Mouse (Mus musculus) ZHBTc4 (cell line): ENCODE measurements at regions not wholly inside any gene's neighbourhood (a gene's known extent, or its start where the extent isn't known, plus 50 kb on each side); places are given as distances from the start of the nearest gene placed in this dataset.
A peak's percentile ranks its signal among the peaks of the same experiment; 100 is the strongest.

Source experiments
- DNase-seq: peaks from one replicate; pipeline ENCODE4 v3.0.0-alpha.2; 2011; ENCODE audit warnings: low read depth, low spot score

DNA sequence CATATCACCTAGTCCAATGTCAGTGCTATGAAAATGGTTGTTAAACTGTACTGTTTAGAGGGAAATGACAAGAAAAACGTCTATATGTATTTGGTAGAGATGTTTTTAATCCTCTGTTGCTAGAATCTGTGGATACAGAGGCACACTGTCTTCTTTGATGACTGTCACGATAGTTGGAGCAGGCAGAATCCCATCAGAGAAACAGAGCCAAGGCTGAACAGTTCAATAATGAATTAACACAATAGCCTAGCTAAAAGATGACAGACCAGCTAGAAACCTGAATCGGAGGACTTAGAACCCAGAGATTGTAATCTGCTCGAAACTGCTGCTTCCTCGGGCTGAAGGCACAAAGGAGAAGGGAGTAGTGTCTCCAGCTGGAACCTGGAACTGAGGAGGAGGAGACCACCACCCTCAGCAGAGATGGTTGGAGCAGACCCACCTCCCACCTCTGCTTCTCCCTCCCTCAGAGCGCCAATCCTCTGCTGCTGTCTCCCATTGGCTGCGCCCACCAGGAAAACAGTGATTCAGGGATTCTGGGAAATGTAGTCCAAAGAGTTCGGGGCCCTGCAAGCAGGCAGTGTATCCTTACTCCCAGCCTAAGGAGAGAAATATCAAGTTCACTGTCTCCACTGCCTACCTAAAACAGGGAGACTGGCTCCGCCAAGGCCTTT is 98.2 kb upstream of the Mgme1 start:
- DNase-seq, result peak; percentile 57

DNA sequence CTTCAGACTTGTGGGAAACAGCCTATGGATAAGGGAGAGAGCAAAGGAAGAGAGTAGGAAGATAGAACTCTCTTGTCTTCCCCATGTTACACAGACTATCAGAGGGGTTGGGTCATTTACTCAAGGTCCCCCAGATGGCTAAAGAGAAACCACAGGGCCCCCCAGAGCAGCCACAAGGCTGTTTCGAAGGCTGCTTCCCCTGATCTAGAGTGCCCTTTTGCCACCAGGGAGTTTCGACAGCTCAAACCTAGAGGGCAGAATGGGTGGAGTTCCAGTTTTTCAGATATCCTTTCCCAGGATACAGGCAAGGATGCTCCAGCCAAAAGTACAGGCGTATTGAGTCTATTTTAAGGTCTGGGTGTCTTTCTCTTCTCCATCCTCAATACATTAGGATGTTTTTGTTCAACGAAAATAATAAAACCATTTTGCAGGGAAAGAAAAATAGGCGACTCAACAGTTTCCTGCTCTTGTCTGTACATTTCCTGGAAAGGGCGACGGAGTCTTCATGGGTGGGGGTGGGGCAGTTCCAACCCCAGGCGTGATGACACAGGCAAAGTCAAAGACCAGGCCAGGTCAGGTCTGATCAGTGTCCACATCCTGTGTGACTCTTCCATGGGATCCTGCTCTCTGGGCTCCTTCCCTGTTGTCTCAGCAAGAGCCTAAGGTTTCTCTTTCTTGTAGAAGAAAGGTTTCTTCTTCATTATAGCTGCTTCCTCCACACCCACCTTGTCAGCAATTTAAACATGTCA is 96.9 kb upstream of the Mgme1 start:
- no peak for DNase-seq

DNA sequence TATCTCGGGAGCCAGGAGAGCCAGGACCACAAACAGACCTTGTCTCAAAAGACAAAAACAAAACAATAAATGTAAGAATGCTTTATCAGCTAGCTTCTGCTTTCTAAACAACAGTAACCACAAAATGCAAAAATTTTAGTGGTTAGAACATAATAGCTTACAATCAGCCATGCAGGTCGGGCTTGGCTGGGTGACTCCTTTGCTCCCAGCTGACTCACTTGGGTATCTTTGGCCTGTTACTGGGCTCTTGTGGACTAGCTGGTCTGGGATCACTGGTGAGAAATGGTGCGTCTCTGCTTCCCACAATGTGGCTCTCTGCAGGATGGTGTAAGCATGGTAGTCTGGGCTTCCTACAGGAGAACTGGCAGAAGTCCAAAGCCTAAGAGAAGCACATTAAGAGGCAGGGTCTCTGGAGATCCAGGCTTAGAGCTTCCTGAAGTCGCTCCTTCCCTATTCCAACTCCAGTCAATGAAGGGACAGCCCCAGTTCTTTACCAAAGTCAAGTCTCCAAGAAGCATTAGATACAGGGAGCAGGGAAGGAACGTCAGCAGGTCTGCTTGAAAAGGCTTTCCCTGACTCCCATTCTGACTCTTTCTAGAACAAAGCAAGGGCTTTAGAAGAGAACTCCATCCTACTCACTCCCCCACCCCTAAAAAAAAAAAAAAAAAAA is 96.0 kb upstream of the Mgme1 start:
- DNase-seq, result no peak

DNA sequence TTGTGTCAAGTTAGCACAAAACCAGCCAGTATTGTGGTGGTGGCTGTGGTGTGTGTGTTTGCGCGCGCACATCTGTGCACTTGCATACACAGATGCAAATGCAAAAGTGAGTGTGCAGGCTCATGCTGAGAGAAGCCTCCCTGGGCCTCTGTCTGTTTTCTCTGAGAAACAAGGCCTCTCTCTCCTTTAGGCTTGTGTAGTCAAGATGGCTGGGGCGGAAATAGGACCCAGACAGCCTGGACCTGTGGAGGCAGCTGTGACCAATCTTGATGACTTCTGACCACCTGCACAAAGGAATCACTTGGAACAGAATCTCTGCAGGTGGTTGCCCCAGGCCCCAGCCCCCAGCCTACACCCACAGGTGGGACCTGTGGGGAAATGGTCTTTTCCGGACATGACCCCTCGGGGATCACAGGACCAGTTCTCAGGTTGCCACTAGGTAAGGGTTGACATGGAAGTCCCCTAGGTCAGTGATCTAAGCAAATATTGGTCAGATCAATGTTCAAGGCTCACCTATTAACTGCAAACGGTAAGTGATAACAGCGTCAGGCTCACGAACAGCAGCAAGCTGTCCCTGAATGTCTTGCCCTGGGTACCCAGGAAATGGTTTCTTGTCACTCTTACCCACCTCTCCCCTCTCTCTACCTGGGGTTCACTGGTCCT is 93.8 kb upstream of the Mgme1 start:
- DNase-seq, result no peak

DNA sequence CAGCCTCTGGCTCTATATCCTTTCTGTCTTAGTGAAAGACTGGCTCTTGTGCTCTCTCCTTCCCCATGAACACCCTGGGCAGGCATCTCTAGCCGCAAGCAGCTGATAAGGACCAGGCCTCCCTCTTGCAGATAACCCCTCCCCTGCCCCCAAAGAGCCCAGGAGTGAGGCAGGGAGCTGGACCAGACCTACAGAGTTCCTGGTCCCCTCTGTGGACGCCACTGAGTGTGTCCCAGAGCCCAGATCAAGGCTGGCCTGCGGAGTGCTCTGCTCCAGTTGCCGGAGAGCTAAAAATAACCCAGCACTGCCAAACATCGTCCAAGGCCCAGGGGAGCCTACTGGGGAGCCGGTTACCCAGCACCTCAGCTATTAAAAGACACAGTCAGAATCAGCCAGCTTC is 93.2 kb upstream of the Mgme1 start:
- DNase-seq, result no peak

DNA sequence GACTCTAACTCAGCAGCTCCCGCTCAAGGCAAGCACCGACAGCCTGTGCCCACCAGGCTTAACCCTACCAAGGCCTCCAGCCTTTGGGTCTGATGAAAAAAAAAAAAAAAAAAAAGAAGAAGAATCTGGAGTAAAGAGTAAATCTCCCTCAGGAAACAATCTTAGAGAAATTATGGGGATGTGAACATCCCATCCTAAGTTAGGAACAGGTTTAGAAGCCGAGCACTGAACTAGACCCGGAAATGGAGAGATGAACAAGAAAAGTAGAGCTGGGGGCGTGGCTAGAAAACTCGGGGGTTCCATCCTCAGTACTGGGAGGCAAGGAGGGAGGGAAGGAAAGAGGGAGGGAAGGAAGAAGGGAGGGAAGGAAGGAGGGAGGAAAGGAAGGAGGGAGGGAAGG is 92.5 kb upstream of the Mgme1 start:
- DNase-seq, result no peak

DNA sequence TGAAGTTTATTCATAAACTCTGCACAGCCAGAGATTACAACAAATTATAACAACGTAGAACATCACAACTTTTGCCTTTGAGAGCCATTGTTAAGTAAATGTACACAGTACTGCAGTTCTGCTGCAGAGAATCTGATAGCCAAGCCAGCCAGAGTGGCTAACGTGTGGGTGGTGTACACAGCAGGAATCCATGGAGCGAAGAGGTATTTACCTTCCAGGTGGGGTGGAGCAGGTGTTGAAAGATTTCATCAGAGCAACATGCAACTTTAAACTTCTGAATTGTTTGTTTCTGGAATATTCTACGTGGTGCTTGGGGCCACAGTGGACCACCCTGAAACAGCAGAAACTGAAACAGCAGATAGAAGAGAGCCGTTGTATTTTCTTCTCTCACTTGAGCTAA is 88.4 kb upstream of the Mgme1 start:
- no peak for DNase-seq

DNA sequence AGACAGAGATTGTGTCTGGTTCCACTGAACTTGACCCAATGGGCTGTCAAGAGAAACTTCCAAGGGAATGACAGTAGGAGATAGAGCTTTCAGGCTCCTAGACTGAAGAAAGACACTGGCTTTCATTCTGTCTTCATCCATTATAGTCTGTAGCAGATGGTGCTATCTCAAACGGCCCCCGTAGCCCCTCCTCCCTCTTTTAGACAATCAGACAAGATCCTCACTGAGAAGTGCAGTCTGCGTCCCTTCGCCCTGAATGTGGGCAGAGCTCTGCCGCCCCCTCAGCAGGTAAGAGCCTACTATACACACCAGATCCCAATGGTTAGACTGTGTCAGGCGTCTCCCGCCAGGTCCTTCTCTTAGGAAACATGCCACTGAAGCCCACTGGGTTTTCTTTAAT is 87.9 kb upstream of the Mgme1 start:
- no peak for DNase-seq

DNA sequence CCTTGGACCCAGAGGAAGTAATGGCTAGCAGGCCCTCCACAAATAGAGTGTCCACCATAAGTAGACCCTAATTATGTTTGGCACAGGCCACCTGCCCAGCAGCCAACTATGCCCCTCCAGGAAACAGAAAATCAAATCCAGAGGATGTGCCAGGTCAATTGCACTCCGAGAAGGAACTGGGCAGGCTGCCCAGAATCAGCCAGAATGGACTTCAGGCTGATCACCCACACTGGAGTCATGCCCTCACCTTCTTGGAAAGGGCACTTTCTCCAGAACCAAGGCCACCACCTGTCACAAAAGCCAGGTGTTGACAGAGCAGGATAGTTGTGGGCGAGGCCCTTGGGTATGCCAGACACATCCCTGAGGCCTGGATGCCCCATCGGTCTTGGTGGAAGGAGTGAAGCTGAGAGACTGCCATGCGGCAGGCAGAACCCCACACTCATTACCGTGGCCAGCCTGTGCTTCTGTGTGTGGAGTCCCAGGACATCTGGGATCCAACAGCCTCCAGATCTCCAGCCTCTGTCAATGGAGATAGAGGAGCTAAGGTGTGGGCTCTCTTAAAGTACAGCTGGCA is 87.0 kb upstream of the Mgme1 start:
- DNase-seq, result no peak

DNA sequence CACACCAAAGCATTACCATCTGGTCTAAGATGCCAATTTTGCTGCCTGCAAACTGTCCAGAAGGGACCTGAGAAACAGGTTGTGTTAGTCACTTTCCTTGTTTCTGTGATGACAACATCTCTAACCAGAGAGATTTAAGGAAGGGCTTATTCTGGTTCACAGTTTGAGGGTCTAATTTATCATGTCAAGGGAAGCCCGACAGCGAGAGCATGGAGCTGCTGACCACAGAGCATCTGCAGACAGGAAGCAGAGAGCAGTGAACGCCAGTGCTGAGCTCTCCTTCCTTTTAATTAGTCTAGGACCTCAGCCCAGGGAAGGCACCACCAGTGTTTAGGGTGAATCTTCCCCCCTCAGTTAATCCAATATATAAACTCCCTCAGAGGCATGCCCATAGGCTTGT is 85.3 kb upstream of the Mgme1 start:
- DNase-seq, result no peak

DNA sequence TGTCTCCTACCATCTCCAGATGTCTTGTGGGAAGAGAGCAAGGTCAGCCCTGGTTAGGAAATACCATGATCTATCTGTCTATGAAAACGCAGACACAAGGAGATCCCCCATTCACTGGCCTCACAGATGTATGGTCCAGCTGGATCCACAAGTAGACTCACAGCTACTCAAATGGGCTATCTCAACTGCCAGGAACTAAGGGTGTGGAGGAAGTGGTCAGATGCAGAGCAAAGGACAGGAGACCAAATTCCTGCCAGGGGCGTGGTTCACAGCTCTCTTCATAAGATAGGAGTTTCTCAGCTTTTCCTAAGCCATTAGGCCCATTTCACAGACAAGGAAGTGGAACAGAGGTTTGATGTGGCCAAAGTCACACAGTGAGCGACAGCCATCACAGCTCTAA is 84.0 kb upstream of the Mgme1 start:
- peak; percentile 53 for DNase-seq

DNA sequence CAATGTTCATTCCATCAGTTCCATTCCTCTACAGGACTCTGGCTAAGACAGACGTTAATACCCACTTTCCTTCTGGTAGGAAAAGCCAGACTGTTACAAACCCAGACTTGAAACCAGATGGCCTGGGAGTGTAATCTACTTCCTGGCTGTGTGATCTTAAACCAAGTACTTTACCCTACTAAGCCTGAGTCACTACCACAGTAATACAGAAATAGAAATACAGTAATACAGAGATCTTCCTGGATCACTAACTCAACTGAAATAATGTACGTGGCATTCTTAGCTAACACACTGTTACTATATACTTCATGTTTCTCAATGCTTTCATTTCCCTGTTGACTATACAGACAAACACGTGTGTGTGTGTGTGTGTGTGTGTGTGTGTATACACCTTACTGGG is 82.4 kb upstream of the Mgme1 start:
- DNase-seq, result no peak

DNA sequence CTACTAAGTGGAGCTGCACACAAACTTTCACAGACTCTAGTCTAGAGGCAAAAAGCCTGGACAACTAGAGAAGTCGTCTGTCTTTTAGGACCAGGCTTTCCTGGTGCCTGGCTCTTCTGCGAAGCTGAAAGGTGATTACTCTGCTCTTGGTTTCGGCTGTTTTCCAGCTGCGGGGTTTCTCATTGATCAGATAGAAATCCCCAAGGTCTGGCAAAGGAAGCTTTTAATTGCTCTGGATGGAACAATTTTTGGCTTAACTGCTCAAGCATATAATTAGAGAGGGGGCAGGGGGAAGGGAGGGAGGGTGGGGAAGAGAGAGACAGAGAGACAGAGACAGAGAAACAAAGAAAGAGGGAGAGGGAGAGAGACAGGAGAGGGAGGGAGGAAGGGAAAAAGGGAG is 82.0 kb upstream of the Mgme1 start:
- no peak for DNase-seq

DNA sequence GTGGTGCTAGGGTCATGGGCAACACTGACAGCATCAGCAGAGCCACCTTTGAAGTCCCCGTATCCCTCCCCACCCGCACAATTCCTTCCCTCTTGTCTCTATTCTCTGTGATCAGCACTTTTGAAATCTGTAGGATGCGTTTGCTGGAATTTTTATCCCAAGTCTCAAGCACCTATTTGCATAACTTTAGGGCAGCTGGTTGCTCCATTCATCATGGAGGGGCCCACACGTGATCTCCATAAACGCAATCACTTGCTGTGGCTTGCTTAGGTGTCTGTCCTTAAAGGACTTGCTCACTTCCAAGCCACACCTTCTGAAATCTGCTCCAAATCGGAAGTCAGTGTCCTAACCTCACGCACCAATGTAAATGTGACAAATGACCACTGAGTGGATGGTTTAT is 80.7 kb upstream of the Mgme1 start:
- peak; percentile 67 for DNase-seq

DNA sequence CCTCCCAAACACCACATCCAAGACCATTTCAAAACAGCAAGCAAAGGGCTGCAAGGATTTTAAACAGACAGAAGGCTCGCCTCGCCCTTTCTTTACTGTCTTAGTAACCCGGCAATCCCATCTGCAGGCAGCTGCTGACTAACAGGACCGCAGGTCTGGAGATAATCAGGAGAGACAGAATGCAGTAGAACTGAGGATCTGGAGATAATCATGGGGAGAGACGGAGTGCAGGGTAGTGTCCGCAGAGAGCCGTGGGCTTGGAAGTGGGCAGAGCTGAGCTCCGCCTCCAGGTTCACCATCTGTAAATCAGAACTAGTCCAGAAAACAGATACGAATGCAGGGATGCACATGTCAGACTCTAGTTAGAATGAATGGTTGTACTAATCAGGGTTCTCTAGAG is 79.4 kb upstream of the Mgme1 start:
- DNase-seq, result peak; percentile 38

DNA sequence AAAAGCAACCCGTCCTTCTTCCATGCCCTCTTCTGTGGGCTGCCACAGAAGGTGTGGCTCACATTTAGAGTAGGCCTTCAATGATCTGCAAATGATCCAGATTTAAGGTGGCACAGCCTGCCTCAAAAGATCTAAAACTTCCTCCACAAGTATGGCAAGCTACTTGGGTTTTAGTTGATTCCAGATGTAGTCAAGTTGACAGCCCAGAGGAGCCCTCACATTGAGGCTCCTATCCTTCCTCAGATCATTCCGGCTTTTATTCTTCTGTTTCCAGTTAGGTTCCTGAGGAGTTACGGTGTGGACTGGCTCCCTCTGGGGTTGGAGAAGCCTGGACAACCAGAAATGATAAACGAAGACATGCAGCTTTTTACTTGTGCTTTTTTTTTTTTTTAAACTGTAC is 78.8 kb upstream of the Mgme1 start:
- no peak for DNase-seq

DNA sequence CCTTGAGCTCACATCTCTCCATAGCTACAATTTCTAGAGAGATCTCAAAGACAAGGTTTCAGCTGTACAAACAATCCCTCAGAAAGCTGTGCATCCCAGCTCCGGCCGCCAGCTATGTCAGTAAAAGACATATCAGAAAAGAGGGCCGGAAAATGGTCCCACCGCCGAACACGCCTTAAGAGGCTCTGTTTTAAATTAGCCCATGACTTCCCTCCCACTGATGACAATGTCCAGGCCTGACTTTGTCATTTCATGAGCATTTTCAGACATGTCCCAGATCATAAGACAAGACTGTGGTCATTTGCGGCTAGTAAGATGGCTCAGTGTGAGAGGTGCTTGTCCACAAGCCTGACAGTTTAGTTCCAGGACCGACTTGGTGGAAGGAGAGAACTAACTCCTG is 78.0 kb upstream of the Mgme1 start:
- DNase-seq, result no peak

DNA sequence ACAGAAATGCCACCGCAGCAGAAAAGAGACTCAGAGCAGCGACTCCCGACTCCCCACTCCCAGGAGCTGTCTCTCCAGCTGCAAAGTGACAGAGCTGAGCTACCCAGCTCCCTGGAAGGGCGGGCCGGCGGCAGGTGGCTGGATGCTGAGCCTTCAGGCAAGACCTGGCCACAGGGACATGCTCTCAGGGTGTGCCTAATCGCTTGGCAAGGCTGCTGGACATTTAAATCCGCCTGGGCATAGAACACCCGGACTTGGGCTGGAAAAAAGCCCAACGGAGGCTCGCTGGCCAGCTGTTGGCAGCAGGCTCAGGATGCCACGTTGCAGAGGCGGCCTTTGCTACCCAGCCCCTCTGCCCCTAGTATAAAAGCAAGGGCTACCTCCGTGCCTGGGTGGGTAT is 74.6 kb upstream of the Mgme1 start:
- DNase-seq, result no peak

DNA sequence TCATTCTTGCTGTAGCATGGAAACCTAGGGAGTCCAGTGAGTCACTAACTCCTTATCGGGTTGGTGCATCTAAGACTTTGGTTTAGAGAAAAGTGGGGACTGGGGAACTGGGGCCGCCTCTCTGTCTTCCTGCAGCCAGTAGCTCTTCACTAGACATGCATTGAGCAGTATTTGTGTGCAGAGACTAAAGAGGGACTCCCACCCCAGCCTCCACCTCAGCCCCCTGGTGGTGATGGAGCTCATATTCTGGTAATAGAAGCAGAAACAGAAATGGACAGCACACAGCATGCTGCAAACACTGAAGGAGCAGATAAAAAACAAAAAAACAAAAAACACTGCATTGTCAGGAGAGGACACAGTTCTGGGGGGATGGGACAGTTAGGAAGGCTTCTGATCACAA is 73.3 kb upstream of the Mgme1 start:
- peak; percentile 55 for DNase-seq

DNA sequence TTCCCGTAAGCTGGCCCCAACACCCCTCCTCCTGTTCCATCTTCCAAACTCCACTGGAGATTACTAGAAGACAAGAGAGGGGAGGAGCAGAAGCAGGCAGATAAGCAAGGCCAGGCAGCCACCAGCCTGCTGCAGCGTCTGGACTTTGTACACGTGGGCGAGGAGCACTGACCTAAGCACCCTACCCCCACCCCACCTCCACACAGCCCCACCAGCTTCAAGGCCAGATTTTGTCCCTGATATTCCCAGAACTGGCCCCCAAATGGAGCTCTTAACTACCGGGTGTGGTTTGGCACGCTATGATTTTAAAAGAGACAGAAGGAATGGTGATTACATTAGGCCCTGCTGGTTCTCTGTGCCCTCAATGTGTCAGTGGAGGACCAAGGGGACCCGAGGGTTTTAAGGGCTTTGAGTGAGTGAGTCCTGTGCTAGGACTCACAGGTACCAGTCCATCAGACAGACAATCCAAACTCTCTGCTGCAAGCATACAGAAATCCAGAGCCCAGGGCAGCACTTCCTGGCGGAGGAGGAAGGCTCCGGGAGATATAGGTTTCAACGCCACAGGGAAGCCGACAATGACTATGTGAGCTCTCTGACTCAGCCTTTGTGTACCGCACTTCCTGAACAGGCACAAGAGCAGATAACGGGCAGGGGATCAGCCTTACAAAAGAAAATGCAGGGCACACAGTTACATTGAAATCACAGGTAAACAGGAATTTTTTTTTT is 72.0 kb upstream of the Mgme1 start:
- DNase-seq, result peak; percentile 19
